Mouse (Mus musculus) adrenal gland, adult 8-10 months (tissue): Measurements from ENCODE around the gene Sema3f. TPM values are rescaled to one million over a fixed set of nuclear protein-coding genes. Genes with fewer than 3 reads are reported as not detected.
"Not testable (repeated sequence)": the region's sequence is repeated elsewhere in the genome, so short reads cannot be mapped to it uniquely, and the experiment has no call there.

Experiments used
- DNase-seq: peaks from one replicate; pipeline ENCODE4 v3.0.0; 2022
- total RNA-seq, 4 experiments: library from RNA; stranded (reverse); gene quantifications; 2 replicates each; pipeline ENCODE4 v1.2.4; 2022

Sema3f gene
- total RNA-seq, 4 experiments from 2014 or later: 25.0 to 41.2 (median 29.8) TPM

DNA sequence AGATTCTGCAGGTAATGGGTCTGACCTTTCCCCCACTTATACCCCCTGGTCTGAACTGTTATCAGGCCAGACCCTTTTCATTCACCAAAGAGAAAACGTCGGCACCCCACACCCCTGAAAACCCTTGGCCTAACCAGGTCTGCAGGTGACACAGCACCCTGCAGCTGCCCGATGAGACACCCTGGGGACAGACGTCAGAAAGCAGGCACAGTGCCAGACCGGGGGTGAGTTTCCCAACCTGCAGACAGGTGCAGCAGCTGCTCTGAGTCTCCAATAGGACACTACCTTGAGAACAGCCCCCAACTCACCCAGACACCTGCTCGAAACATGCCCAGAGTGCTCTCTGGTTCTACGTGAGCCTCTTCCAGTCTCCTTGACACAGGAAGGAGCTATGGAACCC is 21.3 kb downstream of the Sema3f start:
- DNase-seq: no peak

DNA sequence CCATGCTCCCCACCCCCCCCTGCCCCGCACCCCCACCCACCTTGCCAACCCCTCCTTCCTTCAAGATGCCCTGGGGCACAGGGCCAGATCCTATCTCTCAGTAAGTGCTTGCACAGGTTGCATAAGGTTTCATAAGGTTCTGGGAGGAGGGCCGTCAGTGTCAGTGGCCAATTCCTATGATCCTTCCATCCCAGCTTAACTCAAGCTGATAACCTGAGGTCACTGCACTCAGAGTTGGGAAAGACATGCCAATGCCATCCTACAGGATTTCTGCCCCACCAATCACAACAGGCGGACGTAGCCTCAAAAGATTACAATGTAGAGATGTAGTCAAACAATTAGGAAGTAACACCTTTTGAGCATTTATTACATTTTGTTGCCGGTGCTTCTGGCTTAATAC is 21.9 kb downstream of the Sema3f start:
- DNase-seq: no peak

DNA sequence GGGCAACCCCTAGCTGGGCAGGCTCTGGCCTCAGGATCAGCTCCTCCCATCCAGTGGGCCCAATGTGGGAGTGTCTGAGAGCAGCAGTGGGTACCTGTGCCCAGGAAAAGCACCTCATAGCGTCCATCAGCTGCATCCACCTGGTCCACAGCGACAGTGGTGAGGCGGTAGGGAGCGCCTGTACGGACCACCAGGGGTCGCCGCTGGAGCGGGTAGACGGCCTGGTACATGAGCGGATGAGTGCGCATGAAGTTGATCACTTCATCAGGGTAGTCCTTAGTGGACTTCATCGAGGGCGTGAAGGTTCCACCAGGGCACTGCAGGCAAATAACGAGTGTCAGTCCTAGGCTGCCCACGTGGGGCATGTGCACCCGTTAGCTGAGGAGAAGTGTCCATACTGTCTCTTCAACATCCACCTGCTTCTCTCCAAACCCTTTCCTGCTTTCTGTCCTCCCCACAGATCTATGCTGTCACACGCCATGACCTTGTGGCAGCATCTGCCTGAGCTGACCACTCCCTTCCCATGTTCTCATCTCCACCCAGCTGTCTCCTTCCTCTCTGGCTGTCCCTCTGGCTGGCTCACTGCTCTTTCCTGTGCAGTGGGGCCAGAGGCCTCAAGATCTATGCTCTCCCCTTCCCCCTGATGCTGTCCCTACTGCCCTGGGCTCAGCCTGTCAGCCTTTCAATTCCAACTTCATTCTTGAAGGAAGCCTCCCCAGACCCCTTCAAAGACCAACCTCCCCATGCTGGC is 24.9 kb downstream of the Sema3f start:
- no peak for DNase-seq

DNA sequence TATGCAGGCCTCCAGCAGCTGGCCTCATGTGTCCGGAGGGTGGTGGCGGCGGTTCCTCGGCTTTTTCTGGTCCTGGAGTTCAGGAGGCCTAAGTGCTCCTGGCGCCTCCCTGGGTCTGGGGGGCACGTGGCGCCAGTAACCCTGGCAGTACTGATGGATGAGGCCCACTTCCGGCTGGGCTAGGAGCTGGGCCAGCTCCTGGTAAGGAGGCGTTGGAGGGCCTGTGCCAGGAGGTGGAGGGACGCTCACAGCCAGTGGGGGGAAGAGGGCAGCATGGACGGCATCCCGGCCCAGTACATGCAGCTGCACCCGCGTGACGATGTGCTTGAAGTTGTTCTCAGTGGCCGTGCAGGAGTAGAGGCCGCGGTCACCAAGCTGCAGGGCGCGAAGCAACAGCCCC is 27.9 kb downstream of the Sema3f start:
- DNase-seq: no peak

DNA sequence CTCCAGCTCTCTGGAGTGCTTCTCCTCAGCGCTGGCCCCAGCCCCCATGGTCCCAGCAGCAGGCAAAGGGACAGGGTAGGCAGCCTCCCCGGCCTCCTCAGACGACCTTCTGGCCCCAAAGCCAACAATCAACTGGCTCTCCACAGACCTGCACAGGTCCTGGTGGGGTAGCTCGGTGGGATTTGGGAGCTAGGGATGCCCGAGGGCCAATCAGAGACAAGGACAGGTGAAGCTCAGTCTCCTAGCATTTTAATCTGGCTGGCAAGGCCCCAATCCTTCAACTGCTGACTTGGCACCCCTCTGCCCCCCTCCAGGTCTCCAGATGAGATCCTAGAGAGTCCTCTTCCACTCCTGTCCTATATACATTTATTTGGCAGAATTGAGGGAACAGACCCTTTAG is 30.8 kb downstream of the Sema3f start, which contains the start of gene Gnat1:
Gene Gnat1, minus strand, starts transcription at position 212 of the 400 bp plus-strand sequence.
- no peak for DNase-seq

DNA sequence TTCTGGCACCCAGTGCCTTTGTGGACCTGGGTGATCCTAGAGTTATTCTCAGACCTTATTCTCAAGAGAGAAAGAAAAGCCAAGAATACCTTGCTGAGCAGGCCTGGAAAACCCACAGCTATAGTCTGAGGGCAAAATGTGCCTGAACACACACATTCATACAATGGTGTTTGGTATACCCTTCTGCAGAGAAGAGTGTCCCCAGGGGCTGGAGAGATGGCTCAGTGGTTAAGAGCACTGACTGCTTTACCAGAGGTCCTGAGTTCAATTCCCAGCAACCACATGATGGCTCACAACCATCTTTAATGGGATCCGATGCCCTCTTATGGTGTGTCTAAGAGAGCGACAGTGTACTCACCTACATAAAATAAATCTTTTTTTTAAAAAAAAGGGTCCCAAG is 31.4 kb downstream of the Sema3f start:
- DNase-seq: no peak

DNA sequence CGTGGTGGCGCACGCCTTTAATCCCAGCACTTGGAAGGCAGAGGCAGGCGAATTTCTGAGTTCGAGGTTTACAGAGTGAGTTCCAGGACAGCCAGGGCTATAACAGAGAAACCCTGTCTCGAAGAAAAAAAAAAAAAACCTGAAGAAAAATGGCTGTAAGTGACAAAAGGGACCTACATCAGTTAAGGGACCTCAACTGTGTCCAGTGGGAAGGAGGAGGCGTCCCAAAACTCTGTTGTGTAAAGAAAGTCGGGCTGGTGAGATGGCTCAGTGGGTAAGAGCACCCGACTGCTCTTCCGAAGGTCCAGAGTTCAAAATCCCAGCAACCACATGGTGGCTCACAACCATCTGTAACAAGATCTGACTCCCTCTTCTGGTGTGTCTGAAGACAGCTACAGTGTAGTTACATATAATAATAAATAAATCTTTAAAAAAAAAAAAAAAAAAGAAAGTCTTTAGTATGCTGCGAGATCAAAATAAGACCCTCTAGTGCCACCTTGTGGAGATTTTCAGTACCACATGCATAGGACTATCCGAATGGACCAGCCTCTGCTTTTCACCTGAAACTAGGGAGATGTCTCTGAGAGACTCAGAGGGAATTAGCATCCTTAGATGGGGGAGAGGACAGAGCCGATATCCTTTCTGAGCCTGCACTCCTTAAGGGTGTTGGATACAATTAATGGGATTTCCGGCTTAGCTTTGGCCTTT is 32.3 kb downstream of the Sema3f start:
- not testable (repeated sequence) for DNase-seq

DNA sequence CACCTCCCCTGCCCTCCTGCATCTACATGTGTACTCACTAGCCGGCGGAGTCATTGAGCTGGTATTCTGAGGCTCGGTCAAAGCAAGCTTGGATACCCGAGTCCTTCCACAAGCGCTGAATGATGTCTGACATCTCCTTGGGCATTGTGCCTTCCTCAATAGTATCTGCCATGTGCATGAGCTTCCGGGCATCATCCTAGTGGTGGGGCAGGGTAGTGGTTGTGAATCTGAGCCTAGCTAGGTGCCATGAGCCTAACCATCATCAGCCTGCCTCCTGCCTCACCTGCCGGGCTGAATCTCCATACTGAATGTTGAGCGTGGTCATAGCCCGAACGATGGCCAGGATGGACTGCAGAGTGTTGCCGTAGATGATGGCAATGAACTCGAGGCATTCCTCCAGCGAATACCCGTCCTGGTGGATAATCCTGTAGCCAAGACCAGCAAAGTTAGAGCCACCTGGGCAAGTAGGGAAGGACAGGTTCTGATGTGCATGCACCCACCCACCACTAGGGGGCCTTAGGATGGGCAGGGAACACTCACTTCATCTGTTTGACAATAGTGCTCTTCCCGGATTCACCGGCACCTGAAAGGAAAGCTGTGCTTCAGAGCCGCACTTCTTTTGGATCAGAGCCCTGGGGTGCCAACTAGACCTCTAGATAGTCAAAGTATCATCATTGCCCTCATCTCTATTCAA is 33.0 kb downstream of the Sema3f start:
- DNase-seq: no peak

DNA sequence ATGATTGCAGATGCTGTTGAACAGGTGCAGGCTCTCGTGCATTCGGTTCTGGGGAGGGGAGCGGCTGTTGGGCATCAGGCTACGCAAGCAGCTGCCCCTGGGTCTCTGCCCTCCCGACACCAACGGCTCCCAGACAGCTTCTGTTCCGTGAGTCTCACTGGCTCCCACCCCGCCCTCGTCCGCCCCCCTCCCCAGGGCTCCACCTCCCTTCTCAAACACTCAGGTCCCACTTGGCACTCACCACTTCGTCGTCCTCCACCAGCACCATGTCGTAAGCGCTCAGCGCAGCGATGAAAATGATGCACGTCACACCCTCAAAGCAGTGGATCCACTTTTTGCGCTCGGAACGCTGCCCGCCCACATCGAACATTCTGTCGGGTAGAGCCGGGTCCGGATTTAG is 34.0 kb downstream of the Sema3f start:
- DNase-seq: no peak

DNA sequence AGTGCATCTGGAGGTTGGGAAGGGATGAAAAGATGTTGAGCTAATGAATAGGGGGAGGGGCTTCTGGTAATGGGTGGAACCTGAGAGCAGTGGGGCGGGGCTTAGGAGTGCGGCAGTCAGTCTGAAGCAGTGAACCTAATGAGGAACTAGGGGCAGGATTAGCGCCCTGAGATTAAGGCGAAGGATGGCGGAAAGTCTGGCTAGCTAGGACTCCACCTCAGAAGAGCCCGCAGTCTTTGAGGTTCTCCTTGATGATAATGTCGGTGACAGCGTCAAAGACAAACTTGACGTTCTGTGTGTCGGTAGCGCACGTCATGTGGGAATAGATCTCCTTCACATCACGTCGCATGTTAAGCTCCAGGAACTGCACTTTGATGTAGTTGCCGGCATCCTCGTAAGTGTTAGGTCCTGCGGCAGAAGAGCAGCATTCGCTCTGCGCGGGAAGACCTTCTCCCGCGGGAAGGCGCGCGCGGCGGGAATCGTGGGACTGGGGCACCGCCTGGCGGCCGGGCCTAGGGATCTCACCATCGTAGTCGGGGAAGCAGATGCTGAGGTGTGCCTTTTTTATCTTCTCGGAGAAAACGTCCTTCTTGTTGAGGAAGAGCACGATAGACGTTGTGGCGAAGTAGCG is 34.5 kb downstream of the Sema3f start:
- no peak for DNase-seq

DNA sequence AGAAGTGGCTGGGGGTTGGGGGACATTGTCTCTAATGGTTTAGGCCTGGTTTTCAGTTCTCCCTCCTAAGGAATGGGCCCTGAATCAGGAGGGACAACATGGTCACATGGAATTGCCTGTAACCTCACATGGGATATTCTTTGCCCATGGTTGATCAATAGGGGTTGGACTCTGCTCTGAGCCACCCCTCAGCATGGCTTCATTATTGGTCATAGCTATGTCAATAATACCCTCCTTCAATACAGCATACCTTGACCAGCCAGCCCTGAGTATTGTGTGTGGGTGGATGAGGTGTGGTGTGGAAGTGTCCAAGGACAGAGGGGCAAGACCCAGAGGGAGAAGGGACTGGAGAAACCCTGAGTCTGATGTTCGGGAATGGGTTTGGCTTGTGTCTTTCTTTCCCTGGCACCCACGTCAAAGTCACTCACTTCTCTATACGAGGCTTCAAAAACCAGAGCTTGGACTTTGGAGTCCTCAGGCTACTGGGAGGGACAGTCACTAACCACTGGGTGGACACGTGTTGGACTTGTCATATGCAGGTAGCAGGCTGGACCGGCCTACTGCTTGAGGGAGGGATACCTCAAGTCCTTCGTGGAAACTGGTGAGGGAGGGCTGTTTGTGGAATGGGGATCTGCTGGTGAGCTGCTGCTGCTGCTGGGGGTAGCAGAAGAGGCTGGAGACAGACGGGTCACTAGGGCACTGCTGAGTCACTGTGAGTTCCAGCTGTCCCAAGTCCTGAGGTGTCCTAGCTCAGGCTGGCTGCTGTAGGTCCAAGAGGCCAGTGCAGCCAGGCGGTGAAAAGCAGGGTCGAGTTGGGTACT is 35.5 kb downstream of the Sema3f start:
- DNase-seq: no peak

DNA sequence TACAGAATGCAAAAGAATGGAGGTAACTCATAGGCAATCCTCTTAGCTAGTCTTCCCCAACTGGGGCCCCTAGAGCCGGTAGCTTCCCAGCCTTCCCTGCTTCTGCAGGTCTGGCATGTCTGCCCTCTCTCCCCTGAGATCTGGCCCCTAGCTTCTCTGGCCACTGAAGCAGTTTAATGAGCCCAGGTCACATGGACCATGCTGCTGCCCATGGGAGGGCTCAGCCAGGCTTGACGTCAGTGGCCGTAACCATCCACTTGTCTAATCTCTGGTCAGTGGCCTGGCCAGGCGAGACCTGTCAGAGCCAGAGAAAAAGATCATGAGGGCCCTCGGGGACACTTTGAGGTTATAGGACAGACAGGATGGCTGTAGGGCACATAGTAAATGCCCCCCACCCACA is 40.0 kb downstream of the Sema3f start:
- DNase-seq: no peak

DNA sequence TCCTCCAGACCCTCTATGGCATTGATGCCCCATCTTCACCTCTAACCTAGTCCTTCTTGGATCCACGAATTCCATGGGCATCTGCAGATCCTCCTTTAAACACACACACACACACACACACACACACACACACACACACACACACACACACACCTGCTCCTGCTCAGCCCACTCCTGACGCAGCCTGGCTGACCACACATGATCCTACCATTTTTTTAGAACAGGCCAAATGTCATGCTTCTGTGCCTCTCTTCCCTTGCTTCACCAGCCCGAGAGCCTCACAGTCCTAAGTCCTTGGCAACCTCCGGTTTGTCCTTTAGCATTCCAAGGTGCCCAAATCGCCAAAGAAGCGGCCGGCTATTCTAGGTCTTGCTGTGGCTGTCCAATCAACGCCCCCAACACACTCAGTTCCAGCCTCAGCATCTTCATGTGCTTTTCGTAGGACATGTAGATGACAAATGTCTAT is 40.8 kb downstream of the Sema3f start, which contains the start of gene Slc38a3:
Gene Slc38a3, minus strand, starts transcription at position 51 of the 466 bp plus-strand sequence.
- DNase-seq: no peak

DNA sequence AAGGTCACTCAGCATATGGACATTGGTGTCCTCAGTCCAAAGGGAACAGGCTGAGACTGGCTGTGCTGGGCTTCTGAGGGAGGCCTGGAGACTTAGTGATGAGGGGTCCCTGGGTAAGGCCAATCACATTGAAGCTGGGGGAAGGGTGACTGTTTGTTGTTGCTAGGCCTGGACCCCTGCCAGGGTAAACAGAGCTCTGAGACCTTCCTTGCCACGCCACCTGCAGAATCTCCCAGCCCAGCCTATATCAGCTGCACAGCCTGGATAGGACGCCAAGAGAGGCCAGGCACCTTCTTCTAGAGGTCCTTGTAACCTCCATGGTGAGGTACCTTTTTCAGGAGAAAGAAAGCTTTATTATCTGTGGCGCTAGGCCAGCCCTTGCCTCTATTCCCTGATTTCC is 41.4 kb downstream of the Sema3f start:
- no peak for DNase-seq

DNA sequence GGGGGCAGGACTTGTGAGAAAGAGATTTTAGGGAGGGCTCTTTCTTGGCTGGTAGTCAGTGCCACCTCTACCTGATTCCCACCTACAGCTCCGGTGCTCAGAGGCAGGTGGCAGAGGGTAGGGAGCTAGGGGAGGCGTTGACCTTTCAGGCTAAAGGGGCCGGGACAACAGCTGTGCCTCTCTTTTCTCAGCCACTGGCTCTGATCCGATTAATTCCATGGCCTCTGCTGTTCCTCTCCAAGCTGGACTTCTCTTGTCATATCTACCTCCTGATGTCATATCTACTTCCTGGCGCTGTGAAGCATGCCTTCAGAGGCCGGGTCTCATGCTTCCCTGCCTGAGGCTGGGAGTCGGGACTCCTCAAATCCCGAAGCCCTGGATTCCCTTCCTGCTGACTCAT is 42.3 kb downstream of the Sema3f start:
- DNase-seq: no peak

DNA sequence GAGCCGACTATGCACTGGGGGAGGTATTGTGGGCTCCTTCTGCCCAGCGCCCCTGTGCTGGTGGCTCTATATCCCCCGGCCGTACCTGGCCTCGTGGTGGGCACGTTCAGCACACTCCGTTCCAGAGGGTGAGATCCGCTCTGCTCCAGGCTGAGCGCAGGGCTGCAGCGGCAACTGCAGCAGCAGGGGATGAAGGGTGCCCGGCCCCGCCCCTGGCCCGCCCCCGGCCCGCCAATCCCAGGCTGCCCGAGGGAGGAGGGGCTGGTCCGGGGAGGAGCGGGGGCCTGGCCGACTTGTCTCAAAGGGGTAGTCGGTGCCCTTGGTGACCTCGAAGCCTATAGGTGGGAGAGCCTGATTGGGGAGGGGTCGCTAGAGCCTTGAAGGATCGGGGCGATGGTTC is 43.1 kb downstream of the Sema3f start:
- DNase-seq: no peak

DNA sequence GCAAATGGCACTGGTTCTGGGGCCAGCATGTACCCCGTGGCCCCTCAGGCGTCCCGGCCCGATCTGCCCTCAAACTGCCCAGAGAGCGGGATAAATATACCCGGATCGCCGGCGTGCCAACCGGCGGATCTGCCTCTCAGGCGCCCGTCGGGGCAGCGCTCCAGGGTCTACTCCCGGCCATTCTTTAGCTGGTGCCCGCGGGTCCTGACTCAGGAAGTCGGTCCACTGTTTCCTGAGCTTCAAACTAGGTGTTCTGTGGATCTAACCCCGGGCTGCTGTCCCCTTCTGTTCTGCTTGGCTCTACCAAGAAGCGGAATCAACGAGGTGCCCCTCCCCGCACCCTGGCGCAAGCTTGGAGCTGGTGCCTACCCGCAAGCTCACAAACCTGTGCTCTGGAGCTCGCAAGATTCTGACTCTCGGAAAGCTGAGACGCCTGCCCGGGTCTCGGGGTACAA is 43.5 kb downstream of the Sema3f start:
- DNase-seq: no peak

DNA sequence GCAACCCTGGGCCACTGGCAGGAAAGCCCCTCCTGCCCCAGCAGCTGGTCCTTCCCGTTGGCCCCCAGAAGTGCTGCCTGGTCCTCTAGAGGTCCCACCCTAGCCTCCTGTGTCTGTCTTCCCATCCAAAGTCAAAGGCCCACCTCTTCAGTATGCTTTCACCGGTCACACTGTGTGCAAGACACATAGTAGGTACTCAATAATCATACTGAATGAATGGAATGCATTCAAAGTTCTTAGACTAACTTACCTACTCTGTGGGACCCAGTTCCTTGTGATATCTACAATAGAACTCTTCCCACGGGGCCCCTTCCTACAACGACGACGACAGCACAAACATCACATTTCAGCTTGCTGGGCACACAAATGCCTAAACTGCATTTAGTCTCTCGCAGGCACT is 45.0 kb downstream of the Sema3f start:
- no peak for DNase-seq

DNA sequence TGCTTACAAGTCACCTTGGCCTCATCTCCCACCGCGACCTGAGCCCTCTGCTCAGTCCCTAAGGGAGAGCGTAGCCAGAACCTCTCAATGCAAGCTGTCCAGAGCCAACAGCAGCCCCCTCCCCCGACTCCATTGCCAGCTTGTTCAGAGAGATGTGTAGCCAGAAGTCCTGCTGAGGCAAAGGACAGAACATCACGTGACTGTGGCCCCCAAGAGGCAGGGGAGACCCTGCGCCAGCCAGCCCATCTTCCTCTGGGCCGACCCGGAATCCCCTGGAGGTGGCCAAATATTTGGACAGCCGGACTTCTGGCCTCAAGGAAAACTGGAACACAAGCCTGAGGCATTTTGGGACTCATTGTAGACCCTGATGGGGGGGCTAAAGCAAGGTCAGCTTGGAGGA is 46.8 kb downstream of the Sema3f start:
- DNase-seq: no peak

DNA sequence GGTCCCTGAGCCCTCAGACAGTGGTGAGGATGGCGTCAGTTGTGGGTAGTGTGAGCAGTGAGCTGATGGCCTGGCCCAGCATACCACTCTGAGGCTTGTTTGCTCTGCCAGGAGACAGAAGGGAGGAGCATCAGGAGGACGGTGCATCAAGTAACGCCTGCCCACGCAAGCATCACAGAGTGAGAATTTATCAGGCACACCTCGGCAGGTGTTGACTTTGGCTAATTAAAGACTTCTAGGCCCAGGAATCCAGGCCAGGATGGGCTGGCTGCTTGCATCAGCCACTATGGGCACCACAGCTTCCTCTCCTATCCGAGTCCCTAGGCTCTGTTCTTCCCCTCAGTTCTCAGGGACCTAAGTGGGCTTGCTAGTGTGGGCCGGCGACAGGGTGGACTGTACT is 47.9 kb downstream of the Sema3f start:
- no peak for DNase-seq

DNA sequence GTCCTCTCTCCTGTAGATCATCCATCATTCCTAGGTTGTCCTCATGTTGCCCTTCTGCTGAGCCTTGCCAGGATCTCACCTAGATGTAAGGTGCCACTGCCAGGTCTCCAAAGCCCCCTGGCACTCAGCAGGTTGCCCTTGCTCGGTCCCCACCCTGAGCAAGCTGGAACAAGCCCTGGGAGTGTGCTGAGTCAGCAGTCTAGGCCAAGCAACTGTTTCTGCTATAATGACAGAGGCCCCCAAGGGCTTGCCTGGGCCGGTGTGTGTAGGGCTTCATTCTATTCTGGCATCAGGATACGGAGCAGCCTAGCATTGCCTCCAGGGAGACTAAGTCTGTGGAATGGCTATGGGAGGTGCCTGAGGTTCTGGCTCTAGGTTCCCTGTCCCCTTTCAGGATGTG is 49.5 kb downstream of the Sema3f start:
- DNase-seq: no peak

DNA sequence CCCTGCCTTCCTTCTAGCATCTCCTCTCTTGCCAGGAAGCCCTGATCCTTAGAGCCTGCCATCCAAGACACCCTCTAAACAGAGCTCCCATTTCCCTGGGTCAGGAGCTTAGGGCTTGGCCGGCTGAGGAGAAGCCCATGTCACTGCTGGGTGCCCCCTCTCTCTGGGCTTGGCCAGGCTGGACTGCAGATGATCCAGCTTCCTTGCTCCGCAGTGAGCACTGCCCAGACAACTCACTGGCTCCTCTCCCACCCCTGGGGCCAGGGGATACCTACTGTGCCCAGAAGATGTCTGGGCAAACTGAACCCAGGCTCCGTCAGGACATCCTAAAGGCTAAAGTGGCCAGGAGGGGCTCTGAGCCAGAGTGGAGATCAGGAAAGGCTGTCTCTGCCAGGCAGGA is 50.3 kb downstream of the Sema3f start:
- no peak for DNase-seq
